Mouse (Mus musculus) monocyte, adult 2 months (primary cell): ENCODE results near the gene Ifnar1.
"Not testable (repeated sequence)": the region's sequence is repeated elsewhere in the genome, so short reads cannot be mapped to it uniquely, and the experiment has no call there.

Source experiments
- DNase-seq, 2 experiments: peaks; one replicate each; pipeline ENCODE4 v3.0.0; 2022; ENCODE audit warnings: low spot score in 2 of 2, low read depth in 1 of 2

Ifnar1 gene

DNA sequence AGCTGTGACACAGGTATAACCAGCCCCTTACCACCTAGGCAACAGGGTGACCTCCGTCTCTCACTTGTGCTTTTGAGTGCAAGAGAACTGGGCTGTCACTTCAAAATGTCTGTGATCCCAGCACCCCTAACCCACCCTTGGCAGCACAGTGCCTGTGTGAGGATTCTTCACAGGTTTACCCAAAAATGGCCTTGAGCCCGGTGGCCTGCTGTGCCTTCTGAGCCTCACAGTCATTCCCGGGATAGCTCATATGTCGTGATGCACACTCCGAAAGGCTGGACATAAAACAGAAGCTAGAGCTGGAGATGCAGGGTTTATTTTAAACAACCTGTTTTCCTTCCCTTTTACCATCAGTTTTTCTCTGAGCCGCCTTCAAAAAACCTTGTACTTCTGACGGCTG lies 19.7 kb downstream of the Ifnar1 start:
- no peak for DNase-seq

DNA sequence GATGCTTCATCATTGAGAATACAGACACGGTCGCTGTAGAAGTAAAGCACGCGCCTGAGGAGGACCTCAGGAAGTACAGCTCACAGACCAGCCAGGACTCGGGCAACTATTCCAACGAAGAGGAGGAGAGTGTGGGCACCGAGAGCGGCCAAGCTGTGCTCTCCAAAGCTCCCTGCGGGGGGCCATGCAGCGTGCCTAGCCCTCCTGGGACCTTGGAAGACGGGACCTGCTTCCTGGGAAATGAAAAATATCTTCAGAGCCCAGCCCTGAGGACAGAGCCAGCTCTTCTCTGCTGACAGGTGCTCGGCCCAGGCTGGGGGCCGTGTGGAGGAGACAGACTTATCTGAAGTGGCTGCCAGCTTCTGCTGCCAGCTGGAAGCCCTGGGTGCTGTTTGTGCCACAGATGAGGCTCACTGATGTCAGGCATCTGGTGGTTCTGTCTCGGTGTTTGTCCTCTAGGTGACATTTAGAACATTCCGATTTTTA lies 20.1 kb downstream of the Ifnar1 start:
- DNase-seq = no peak

DNA sequence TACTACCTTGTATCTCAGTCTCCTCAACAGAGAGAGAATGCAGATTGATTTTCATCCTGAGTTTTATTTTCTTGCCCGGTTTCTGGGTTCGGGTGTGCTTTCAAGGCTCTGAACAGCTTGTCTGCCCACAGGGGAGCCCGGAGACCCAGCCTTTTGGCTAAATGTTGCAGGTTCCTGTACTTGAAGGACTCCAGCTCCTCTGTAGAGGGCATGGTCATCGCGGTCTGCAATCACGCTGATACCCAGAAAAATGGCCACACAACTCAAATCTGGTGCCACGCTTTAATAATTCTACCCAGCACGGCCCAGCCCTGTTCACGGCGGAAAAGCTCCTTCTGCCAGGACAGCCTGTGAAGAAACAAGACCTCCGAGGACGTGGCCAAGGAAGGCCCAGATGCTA lies 21.4 kb downstream of the Ifnar1 start:
- DNase-seq = no peak

DNA sequence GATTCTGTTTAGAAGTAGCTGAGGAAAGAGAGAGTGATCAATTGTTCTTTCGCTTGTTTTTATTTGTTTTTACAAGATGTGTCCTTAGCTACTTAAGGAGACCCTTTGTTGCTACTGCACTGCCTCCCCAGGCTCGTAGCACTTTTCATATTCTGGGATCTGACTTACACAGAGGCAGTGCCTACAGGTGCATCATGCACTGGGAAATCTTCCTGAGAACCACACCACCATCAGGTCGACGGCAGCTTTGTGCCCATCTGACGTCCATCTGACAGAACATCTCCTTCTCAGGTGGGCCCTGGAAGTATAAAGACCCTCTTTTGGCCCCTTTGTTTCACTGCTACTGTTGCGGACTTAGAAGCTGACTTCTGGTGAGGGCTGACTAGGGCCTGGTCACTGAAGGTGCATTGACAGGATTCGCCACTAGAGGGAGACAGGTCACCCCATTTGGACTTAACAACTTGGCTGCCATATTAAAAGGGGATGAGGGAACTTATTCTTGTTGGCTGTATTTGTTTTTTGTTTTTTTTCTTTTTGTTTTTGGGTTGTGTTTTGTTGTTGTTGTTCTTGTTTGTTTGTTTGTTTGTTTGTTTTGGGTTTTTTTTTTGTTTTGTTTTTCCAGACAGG lies 27.2 kb downstream of the Ifnar1 start:
- peak; percentile 68 to 79 for DNase-seq

DNA sequence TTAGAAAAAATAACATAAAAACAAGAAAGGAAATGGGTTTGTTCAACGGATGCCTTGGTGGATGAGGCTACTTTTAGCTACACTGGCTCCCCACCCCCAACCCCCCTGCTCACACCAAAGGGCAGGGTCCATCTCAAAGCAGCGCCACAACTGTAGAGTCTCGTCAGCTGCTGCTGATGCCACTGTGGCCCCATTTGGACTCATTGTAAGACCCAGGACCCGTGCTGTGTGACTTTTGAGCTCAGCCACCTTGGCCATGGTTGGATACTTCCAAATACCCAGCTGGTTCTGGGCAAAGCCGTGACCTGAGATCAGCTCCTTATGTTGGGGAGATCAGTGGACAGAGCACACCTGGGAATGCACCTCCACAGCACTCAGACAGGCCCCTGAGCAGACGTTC lies 28.1 kb downstream of the Ifnar1 start:
- DNase-seq = no peak

DNA sequence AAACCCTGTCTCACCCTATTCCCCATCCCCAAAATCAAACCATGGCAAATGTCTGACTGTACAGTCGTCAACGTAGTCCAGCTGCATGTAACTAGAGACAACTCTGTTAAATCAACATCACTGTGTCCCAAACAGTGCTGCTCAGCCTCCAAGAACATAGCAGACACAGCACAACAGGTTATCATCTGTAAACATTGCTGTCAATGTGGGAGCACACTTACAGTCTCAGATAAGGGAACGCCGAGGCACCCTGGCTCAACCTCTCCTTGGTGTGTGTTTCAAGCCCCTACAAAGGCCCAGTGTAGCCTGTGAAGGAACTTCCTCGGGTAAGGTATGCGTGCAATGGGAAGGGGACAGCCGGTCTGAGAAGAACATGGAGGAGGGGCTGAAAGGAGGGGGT lies 32.0 kb downstream of the Ifnar1 start:
- DNase-seq = no peak

DNA sequence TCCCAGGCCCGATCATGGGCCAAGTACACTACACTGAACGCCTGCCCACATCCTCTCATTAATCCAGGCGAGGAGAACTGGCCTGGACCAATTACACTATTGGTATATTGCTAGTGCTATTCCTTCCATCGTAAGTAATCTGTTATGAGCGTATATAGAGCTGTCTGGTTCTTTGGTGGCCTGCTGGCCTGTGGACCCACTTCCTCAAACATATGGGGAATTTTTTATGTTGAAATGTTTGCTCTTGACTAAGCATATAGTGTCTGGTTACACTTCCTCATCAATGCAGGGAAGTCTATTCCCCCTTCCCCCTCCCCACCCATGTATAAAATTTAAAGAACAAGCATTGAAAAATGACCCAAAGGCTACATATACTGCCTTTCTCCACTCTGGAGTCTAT lies 37.0 kb downstream of the Ifnar1 start:
- DNase-seq = peak; percentile 49 to 68

DNA sequence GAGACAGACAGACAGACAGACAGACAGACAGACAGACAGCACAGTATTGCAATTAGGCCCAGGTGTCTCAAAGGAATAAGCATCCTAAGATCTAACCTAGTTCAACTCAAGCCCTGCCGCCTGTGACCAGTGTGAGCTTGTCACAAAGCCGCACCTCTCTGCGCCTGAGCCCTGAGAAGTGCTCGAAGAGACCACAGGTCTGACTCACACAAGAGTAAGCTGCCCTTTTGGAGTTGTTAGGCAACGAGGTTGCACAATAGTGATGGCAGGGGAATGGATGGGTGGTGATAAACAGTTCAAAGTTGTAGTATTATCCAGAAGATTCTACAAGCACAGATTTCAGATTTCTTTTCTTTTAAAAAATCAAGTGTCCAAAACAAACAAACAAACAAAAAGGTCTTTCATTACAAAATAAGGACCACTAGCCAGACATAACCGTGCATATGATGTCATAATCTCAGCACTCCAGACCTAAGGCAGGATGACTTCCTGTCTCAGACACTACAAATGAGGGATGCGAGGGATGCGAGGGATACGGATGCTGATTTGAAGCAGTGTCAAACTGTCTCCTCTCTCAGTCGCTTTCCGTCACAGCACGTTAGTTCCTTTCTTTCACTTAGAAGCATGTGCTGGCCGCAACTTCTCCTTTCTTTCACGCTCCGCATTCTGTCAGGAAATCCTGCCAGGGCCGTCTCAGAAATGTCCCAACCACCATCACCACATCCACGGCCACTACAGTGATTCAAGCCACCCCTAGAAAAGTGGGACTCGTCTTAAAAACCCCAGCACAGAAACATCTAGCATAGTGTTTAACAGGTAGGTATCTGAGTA lies 37.7 kb downstream of the Ifnar1 start:
- DNase-seq = peak; percentile 79 to 84

DNA sequence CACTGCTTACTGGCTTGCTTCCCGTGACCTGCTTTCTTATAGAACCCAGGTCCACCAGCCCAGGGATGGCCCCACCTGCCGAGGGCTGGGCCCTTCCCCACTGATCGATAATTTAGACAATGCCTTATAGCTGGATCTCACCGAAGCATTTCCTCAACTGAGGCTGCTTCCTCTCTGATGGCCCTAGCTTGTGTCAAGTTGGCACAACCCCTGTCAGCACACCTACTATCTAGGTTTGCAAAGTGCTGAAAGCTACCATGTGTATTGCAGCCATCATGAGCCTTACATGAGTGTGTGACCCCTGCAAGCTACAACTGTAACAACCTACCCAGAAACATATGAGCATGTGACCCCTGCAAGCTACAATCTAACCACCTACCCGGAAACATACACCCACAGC lies 39.2 kb downstream of the Ifnar1 start:
- no peak for DNase-seq

DNA sequence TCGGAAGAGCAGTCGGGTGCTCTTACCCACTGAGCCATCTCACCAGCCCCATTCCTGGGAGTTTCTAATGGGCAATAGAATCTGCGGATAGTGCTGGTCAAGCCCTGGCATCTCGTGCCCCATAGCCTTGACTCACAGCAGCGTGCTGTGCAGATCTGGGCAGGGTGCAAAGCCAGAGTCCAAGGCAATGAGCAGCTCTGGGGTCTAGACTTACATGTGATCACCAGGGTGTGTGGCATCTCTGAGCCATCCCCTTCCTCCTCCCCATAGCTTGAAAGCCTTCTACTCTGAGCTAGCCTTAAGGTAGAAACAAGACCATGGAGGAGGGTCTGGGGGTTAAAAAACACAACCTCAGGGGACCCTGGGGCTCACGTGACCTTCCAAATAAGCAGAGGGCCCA lies 41.2 kb downstream of the Ifnar1 start:
- DNase-seq = no peak

DNA sequence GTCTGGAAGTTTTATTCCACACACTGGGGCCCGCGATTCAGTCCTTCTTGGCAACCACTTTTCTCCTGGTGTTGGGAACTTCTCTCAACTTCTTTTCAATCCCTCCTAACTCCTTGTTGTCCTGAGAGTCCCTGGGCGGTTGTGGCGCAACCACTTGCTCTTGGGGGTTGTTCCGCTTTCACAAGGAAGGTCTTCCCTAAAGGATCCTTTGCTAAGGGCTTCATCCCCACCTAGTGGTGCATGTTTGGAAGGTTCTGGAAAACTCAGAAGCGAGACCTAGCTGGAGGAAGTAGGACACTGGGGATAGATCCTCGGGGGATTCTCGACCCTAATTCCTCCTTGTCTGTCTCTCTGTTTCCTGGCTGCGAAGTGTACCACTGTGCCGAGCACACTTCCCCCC lies 42.0 kb downstream of the Ifnar1 start:
- peak; percentile 73 to 74 for DNase-seq

DNA sequence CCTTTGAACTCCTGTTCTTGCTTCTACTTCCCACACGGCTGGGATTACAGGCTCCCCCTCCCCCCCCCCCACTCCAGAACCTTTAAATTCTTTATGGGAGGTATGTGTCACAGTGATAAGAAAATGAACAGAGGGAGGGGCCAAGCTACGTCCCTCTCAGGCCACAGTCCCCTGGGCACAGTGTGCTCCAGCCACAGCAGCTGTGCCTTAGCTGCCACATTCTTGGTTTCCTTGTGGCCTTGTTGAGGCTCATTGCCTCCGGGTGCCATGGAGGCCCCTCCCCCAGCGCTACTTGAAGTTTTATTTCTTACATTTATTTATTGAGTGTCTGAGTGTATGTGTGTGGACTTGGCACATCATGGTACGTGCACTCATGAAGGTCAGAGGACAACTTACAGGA lies 42.5 kb downstream of the Ifnar1 start:
- DNase-seq = no peak

DNA sequence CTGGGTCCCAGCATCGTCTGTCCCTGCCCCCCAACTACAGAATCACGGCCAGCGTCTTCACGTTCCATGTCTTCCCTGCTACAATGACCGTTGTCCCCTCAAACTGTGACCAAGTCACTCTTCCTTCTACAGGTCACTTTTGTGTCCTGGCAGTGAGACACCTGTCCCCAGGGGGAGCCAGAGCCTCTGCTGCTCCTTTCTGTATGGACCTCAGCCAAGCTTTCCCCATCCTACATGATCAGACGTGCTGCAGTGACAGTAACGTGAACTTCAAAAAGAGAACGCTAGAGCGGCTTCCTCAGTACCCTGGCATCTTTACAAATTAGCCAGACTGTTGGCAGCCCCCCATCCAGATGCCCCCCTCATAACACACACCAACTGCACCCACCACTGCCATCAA lies 43.5 kb downstream of the Ifnar1 start:
- no peak for DNase-seq

DNA sequence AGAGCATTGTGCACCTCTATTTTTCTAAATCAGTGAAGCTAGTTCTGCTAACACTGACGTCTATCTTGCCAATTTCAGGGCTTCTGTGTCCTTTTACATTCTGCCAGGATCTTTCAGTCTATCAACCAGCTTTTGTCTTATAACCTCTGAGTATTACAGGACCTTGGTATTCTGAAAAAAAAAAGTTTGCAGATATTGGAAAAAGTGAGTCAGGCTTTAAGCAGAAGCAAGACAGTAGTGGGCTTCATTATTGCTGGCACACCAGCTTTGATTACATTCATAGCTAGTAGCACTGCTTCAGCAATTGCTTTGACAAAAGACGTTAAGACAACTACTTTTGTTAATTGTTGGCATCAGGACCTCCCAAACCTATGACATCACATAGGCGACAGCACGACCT lies 45.8 kb downstream of the Ifnar1 start:
- DNase-seq = not testable (repeated sequence)

DNA sequence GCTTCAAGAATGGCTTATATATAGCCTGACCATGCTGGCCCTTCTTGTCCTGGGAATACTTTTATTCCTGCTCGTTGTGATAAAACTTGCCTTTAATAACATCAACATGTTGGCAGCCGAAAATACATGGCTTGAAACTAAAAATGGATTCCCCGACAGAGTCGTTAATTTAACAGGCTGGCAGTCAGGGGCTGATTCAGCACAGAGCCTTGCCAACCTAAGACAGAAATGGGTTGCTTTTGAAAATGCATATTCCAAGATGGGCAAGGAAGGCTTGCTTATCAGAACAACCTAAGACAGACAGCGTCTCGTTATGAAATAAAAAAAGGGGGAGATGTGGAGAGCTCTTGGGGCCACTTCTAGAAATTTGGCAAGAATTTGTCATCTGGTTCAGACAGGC lies 46.8 kb downstream of the Ifnar1 start:
- DNase-seq = no peak

DNA sequence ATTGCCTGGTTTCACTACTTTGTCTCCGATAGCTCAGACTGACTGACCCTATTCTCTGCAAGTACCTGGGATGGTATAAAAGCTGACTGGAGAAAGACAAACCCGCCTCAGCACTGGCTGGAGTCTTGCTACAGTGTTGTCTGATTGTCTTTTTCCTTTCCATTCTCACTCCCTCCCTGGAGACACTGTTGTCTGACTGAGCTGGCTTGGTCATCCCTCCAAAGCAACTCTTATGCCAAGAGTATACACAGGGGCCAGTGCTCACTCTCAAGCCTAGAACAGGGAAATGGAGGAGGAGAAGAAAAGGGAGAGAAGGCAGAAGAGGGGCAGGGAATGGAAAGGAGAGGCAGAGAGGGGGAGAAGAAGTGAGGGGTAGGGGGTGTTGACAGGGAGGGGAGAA lies 47.4 kb downstream of the Ifnar1 start:
- no peak for DNase-seq

DNA sequence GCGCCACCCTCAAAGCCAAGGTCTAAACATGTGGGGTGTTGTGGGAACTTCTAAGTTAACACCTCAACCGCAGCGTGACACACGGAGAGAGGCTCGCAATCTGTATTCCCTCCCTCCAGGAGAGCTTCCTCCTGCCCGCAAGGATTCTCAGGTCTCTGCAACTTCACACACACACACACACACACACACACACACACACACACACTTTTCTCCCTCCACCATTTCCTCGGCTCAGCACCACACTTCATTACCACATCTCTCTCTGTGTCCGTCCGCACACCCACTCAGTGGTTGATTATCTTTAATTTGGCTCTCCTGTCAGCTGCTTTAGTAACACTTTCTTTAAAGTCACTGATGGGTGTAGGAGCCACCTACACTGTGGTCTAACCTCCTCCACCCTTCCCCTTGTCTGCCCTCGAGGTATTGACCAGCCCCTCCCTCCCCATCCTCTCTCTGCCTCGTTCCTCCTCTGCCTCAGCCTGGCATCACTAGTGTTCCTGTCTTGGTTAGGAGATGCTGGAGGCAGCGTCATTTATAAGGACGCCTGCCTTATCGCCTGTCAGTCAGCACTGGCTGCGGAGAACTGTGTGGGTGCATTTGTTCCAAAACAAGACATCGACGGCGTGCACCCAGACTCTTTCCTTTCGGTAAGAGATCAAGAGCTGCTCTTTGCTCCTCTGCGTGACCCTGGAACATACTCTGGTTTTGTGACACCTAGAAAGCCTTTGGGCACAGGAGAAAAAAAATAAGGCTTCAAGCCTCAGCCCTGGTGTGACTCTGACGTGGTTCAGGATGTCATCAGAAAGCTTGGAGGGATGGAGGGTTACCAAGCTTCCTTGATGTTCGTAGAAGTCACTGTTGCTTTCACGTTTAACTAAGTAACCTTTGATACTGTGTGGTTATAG lies 48.3 kb downstream of the Ifnar1 start:
- no peak for DNase-seq

DNA sequence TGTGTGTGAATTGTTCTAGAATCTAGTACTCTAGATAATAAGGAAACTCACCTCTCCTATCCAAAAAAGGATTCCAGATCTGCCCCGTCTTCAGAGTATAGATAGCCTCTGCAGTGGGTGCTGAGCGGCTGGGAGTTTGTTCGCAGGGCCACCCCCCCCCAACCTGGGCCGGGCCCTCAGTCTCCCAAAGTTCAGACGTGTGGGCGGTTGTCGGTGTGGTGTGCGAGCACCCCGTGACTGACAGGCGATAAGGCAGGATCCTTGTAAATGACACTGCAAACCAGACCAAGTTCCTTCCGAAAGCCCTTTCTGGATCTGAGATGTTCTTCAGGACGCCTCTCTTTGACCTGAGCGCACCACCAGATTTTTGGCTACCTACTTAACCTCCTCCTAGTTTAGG lies 49.4 kb downstream of the Ifnar1 start:
- DNase-seq = no peak

DNA sequence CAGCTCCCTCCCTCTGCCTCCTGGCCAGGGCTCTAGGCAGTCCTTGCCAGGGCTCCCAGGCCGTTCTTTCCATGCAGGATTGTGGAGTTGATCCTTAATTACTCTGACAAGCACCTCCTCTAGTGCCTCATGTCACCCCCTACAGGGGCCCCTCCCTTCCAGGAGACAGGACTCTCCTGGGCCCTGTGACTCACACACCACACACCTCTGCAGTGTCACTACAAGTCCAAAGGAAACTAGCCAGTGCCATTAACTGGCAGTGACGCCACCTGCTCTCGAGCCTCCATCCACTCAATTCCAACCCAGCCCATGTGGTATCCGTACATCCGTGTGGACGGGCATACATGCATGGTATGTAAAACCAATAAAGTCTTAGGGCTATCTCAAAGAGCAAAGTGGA lies 49.9 kb downstream of the Ifnar1 start:
- no peak for DNase-seq

DNA sequence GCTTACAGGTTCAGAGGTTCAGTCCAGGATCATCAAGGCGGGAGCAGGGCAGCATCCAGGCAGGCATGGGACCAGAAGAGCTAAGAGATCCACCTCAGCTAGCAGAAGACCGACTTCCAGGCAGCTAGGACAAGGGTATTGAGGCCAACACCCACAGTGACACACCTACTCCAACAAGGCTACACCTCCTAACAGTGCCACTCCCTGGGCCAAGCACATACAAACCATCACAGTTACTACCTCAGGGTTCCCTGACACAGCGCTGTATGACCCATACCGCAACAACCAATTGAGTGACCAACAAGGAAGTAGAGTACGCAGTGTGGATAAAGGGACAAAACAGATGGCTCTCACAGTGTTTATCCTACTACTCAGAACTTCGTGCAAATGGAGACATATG lies 51.3 kb downstream of the Ifnar1 start:
- no peak for DNase-seq

DNA sequence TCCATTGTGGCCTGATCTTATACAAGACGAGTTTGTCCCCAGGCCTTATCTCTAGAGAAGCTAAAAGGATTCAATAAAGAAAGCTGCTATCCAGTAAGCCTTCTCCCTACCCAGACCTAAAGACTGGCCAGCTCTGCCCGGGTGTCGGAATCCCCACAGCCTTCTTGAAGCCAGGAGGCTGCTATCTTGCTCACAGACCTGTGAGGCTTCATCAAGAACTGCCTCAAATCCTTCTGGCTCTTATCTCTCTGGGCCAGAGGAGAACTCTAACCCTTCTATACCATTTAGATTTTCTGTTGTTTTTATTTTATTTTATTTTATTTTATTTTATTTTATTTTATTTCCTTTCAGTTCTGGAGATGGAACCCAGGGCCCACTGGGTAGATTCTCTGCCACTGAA lies 52.0 kb downstream of the Ifnar1 start:
- DNase-seq = no peak

DNA sequence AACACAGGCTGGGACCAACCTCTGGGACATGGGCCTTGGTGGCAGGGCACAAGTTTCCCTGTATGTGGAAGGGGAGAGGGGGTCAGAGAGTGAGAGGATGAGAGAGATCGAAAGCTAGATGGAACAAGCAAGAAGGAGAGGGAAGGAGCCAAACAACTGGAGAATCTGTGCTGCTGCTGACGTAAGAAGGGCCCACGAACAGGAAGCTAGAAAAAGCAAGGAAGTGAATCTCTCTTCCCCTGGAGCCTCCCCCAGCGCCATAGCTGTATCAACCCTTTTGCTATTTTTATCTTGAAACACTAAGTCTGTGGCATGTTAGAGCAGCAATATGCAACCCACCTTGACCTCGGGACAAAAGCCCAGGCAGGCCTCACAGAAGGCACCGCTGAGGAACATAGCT lies 53.0 kb downstream of the Ifnar1 start:
- no peak for DNase-seq
